Mouse (Mus musculus): Measurements from ENCODE around the gene Slc15a5.
"Not testable (repeated sequence)": the region's sequence is repeated elsewhere in the genome, so short reads cannot be mapped to it uniquely, and the experiment has no call there.

Slc15a5 gene

GRCm38 (mm10) chr6:138079816-138080215 lies at the start of gene Slc15a5:
Gene Slc15a5 (minus strand): TSS chr6:138079916.
- no peak for DNase-seq (ENCODE audit: low spot score)

DNA sequence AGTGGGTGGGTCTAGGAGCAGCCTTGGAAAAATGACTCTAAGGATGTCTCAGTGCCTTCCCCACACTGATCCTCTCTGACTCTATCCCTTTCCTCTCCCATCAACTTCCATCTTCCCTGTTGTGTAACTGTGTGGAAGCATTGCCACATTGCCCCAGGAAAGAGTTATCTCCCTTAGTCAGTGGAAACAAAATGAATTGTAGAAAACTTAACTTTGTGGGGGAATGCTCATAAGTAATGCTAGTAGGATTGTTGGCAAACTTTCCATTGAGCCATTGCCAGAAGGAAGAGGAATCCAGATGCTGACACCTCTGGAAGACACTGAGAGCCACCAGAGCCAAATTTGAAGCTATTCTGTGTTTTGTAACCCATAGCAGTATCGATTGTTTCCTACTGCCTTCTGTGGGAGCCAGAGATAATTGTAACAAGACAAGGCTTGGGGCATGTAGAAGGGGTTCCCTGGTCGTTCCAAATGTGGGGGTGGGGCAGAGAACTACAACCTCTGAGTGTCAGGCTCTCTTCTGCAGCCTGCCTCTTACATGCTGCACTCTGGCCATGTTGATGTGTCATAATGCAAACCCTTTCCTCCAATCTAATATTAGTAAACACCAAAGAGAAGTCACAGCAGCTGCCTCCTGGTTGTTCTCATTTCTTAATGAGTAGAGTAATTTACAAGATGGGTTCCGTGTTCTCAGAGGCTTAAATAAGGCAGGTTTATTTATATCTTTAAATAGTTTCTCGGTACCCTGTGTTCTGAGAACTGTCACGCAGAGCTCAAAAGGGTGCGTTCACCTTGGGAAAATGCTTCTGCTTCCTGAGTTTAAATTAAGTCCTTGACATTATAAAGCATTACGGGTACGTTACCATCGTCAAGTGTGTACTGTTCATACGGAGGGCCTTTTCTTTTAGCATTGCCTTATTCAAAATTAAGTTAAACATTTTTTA lies 48.9 kb upstream of the Slc15a5 start:
- DNase-seq (ENCODE audit: low spot score): no peak

DNA sequence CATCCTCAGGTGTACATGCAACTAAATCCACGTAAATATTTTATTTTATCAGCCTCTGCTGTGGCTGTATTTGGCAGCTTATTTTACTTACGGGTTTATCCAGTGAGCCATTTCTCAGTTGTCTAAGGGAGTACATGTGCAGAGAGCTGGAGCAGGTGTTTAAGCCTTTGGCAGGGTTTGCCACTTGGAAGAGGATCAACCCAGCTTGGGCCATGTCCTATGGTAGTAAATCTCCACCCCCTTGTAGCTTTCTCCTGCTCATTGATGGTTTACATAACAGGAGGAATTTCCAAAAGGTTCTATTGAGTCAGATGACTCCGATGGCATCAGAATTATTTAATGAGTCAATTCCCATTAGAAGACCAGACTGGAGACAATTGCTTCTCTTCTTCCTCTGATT lies 37.8 kb upstream of the Slc15a5 start:
- DNase-seq (ENCODE audit: low spot score): no peak

DNA sequence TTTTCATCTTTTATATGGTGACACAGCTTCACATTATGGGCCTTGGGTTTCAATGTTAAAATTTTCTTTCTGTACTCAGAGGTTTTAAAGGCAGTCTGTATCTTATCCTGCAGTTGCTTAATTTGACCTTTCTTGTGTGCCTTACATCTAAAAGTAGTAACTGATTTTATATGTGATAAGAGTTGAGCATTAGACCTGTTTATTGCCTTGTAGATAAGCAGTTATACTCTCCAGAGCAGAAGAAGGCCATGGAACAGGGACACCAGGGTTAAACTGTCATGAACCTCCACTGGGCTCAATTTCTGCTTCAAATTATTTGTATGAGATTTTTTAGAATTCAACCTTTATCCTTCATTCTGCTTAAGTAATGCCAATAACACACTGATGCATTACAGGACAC lies 24.8 kb upstream of the Slc15a5 start:
- no peak for DNase-seq (ENCODE audit: low spot score)

- no peak for DNase-seq (ENCODE audit: low spot score)
Observed at GRCm38 (mm10) chr6:138102940-138103339, 23.2 kb upstream of the Slc15a5 start.

- DNase-seq (ENCODE audit: low spot score): no peak
Observed at GRCm38 (mm10) chr6:138101843-138102242, 22.1 kb upstream of the Slc15a5 start.

- DNase-seq (ENCODE audit: low spot score): no peak
Observed at GRCm38 (mm10) chr6:138099646-138100045, 19.9 kb upstream of the Slc15a5 start.

- no peak for DNase-seq (ENCODE audit: low spot score)
Observed at GRCm38 (mm10) chr6:138095060-138095459, 15.3 kb upstream of the Slc15a5 start.

GRCm38 (mm10) chr6:138092432-138092831 lies 12.7 kb upstream of the Slc15a5 start:
- DNase-seq (ENCODE audit: low spot score): no peak

- no peak for DNase-seq (ENCODE audit: low spot score)
Observed at GRCm38 (mm10) chr6:138089084-138089483, 9.4 kb upstream of the Slc15a5 start.

GRCm38 (mm10) chr6:138086421-138086820 lies 6.7 kb upstream of the Slc15a5 start:
- DNase-seq (ENCODE audit: low spot score): not testable (repeated sequence)

DNA sequence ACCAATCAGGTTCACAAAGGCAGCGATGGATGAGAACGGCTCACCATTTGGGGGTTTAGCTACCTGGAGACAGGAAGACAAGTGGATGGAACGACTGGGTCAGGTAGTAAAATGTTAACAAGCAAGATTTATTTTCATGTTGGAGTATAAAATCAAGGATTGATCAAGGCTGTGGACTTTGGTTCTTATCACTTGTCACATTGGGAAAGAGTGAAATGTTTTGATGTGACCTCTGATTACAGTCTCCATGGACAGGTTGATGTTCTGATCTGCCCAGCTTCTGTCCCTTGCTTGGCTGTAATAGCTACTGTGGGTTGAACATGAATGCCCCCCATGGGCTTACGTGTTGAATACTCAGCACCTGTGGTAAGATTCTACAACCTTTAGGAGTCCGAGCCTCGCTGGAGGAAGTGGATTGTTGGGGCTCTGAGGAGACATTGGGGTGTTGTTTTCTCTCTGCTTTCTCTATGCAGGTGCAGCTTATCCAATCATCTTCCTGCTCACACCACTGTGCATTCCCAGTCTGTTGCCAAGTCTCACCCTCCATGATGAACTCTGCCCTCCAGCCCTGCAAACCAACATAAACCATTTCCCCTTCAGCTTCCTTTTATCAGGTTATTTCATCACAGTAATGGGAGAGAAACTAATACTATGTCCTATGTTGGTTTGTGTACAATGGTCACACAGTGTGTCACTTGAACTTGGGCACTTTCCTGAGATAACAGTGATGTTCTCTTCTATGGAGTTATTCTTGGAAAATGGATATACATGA lies 1.2 kb upstream of the Slc15a5 start:
- no peak for DNase-seq (ENCODE audit: low spot score)

- DNase-seq (ENCODE audit: low spot score): no peak
Observed at GRCm38 (mm10) chr6:138077681-138078439, 1.9 kb downstream of the Slc15a5 start.

DNA sequence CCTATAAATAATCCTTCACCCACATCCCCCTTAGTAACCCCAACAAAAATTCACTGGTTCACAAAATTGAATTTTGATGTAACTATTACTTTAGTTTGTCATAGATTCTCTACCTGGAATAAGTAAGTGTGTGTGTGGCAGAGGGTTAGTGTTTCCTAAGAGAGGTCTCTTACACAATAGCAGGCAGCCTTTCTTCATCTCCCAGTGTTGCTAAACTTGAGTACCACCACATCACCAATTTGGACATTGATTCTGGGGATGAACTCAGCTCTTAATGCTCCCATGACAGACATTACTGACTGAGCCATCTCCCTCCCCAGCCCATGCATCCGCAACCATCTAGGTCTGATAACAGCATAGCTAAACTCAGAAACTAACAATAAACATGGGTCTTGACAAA lies 4.0 kb downstream of the Slc15a5 start:
- no peak for DNase-seq (ENCODE audit: low spot score)

GRCm38 (mm10) chr6:138073540-138073939 lies 6.2 kb downstream of the Slc15a5 start:
- no peak for DNase-seq (ENCODE audit: low spot score)

DNA sequence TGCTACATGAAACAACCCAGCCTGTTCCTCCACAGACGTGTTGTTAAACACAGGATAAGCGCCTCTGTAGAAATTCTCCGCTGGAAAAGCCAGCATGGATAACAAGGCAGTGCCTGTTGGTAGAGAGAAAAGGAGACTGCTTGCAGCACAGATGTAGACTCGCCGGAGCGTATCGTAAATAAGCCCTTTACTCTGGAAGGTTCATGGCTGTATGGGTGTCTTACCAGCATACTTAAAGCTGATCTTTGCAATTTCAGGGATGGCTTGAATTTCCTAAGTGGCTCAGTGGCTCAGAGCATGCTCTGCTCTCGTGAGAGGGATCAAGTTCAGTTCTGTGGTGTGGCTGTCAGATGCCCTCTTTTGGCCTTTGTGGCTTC lies 6.8 kb downstream of the Slc15a5 start:
- DNase-seq (ENCODE audit: low spot score): no peak

GRCm38 (mm10) chr6:138072110-138072962 lies 7.4 kb downstream of the Slc15a5 start:
- no peak for DNase-seq (ENCODE audit: low spot score)

GRCm38 (mm10) chr6:138071505-138072107 lies 8.1 kb downstream of the Slc15a5 start:
- DNase-seq (ENCODE audit: low spot score): no peak

DNA sequence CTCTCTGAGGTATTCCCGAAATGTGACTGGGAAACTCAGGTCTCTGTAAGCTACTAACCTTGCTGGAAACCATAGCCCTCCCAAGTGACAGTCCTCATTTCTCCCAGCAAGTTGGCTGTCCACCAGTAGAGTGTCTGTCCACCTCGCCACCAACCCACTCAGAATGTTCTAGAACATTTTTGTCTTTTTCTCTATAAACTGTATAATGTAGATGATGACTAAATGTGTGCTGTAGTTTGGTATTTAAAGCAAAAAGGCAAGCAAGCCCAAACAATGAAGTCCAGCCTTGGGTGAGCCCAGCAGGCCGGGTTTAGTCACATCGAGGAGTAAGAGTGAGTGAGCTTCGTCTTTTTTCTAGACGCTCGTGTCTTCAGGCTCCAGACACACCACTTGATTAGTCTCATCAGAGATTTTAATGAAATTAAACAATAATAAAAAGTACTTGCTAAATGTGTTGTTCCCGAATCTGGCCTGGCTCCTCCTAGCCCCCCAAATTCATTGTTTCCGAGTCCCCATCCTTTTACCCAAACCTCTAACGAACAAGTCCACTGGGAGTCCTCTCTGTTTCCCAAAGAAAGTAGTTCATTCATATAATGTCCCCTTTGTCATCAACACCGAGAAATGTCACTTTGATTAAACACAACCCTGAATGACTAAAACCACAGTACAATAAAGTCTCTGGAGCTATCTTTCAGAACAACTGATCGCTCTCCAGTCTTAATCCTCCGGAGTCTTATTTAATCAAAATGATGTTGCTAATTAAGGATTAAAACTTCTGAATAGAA lies 8.8 kb downstream of the Slc15a5 start:
- no peak for DNase-seq (ENCODE audit: low spot score)

- DNase-seq (ENCODE audit: low spot score): no peak
Observed at GRCm38 (mm10) chr6:138069921-138070320, 9.8 kb downstream of the Slc15a5 start.

Measured in ovary, postnatal 36 days (tissue).